Mouse (Mus musculus): ENCODE results near the gene Olfr433.
"Not testable (repeated sequence)": the region's sequence is repeated elsewhere in the genome, so short reads cannot be mapped to it uniquely, and the experiment has no call there.

The Olfr433 gene

DNA sequence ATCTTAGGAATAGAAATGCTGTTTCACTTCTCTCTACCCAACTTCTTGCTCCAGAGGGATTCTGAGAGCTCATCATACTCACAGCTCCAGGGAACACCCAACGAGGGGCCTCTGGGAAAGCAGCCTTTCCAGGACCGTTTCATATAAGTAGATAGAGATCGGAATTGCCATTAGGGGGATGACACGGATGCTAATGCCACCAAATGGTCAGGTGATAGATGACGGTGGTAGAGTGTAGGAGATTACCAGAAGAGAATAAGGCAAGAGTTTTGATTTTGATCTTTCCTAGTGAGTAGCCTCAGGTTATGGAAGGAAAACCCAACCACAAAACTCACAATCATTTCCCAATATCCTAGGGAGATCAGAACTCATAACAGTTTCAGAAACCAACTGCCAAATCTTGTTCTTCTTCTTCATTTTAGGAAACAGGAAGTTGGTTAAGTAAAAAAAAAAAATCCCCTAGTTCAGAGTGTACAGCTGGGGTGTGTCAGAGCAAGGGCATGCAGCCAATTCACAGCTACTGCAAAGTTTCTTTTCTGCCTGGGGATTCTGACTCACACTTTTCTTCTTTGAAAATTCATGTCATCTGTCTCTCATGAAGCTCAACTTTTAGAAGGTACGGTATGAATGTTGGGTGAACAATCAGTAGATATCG, at the start of gene Olfr433:
Gene Olfr433 (plus strand): TSS at position 183 of the 655 bp plus-strand sequence.
- DNase-seq (ENCODE audit: low spot score in 2 of 2), result peak in 1 of 2 experiments; percentile 6

DNA sequence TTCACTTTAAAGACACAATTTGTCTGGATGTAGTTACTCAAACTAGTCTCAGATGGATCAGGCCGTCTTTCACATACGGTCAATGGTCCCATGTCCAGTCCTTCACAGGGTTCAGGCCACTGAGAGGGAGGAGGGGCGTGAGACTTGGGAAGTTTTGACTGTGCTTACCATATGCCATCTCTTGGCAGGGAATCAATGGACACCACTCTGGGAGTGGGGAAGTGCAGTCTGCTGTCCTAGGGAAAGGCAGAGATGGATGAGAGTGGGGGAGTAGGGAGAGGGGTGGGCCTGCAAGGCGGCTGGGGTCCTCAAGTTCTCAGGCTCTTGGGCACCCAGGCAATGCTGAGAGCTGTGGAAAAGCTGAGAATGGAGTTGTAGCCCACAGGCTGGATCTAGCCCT, 45.5 kb upstream of the Olfr433 start:
- DNase-seq (ENCODE audit: low spot score in 2 of 2), result no peak

DNA sequence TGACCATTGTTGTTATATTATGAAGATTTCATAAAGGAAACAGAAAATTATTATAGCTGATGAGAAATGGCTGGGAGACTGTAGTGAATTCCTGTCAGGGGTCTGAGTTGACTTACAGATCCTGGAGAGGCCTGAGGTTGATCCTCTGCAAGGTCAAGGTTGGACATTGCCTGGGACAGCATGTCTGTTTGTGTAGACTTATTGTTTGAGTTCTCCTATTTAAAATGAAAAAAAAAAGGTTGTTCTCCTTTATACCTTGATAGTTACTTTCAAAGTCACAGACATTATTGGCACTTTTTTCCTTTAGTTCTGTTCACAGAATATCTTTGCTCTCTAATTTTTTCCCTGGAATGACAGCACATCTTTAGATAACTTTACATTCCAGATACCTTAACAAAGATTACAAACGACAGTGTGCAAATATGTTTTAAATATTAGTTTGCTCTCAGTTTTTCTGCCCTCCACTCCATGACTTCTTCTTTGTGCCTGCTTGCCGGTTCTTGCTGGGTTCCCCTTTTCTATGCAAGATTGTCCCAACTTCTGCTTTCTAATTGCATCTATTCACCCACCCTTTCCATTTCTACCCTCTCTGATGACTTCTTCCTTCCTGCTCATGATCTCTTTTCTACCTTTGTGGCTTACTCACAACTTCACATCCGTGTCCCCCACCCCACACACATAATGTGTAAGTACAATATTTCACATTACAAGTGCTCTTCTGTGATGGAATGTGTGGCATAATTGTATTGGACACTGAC, 36.0 kb upstream of the Olfr433 start:
- DNase-seq (ENCODE audit: low spot score in 2 of 2), result not testable (repeated sequence)

DNA sequence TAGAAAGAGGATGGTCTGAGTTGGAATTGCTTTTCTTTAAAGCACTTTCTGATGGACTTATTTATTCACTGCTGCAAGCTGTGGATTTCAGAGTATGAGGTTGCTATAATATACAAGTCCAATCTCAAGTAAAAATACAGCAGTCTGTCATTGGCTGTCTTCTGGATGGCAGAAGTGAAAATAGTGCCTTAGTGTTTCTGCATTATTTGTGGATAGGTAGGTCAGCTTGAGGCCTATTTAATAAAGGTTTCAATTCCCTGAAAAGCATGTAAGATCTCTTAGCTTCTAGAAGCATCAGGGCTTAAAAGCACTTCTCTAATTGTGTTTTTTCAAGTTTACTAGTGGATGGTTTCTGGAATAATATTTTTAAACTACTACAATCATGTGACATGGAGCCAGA, 33.5 kb upstream of the Olfr433 start:
- not testable (repeated sequence) for DNase-seq (ENCODE audit: low spot score in 2 of 2)

DNA sequence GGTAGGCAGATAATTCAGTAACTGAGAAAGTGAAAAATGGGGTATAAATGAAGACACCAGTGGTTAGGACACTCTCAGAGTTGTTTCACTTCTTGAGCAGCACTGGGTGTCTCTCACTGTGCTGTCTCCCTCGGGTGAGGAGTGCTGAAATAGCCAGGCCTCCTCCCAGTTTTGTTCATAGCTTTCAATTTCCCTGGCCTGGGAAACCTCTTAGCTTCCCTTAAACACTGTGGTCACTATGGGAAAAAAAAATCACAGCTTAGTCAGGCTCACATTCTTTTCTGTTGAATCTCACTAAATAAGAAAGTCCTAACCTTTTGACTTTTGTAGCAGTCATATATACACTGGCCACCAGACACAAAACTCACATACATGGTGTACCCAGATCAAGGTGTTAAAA, 8.8 kb upstream of the Olfr433 start, which contains the start of gene Ifi205:
Gene Ifi205 (minus strand): TSS at position 113 of the 400 bp plus-strand sequence.
- no peak for DNase-seq (ENCODE audit: low spot score in 2 of 2)

DNA sequence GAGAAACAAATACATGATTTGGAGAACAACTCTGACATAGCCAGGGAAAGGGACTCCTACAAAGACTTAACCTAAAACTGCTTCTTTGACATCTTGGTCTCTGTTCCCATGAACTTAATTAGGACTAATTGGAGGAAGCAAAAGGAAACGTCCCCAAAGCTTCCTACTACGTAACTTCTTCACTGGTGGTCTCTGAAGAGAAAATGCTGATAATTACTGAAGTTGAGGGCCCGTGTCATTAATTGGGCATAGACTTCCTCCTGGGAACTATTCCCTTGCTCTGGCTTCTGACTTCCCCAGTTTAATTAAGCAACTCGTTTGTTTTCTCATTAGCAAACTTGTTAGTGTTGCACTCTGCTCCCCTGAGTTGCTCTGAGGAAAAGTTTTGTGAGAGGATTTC, 4.7 kb upstream of the Olfr433 start:
- DNase-seq (ENCODE audit: low spot score in 2 of 2), result no peak

DNA sequence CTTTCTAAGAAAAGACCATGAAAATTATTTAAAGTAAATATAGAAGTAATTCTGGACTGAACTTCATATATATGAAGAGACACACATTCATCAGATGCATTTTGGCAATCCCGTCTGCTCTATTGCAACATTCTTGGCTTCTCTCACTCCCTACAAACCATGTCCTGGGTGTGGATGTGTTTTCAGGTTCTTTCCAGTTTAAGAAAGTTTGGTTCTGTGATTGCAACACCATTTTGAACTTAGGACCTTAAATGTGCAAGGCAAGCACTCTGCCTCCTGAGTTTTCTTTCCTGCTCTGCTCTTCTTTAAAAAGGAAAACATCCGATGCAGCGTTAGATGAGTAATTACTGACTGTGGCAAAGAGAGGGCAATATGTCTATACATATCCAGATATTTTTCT, 2.0 kb upstream of the Olfr433 start:
- no peak for DNase-seq (ENCODE audit: low spot score in 2 of 2)

DNA sequence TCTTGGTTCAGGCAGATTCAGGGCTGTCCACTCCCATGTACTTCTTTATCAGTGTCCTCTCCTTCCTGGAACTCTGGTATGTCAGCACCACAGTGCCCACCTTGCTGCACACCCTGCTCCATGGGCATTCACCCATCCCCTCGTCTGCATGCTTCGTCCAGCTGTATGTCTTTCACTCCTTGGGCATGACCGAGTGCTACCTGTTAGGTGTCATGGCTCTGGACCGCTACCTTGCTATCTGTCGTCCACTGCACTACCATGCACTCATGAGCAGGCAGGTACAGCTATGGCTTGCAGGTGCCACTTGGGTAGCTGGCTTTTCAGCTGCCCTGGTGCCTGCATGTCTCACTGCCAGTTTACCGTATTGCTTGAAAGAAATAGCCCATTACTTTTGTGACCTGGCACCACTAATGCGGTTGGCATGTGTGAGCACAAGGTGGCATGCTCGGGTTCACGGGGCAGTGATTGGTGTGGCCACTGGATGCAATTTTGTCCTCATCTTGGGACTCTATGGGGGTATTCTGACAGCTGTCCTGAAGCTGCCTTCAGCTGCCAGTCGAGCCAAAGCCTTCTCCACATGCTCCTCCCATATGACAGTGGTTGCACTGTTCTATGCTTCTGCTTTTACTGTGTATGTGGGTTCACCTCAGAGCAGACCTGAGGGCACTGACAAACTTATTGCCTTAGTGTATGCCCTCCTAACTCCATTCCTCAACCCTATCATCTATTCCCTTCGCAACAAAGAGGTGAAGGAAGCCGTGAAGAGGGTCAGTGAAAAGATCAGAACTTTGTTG, 1.8 kb downstream of the Olfr433 start:
- not testable (repeated sequence) for DNase-seq (ENCODE audit: low spot score in 2 of 2)

DNA sequence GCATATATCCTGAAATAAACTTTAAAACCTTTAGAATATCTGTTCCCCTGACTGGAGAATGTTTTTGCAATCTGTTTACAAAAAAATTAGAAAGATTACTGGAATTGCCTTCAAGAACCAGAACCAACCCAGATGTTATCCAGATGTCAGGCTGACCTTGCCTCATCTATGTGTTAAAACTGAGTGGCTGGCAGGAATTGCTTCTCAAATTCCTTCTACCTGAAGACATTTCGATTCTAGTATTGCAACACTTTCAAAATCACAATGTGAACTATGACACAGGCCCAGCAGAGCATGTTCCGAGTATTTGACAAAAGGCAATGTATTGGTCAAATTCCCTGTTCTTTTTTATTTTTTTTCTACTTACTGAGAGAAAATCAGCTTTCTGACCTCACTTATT, 3.9 kb downstream of the Olfr433 start:
- no peak for DNase-seq (ENCODE audit: low spot score in 2 of 2)

DNA sequence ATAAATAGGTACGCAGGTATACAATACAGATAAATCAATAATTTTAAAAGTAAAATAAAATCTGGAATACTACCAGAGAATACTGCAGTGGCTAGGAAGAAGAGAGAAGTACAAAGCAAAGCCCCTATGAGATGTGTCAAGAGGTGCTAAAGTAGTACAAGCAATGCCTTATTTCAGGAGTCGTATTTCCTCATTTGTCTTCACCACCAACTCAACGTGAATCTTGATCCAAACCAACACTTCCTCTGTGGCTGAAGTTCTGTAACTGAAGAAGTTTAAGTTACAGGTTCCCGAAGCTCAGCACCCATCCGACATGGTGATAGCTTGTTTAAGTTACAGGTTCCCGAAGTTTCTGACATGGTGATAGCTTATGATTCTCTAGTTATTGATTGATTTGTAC, 7.7 kb downstream of the Olfr433 start:
- not testable (repeated sequence) for DNase-seq (ENCODE audit: low spot score in 2 of 2)

DNA sequence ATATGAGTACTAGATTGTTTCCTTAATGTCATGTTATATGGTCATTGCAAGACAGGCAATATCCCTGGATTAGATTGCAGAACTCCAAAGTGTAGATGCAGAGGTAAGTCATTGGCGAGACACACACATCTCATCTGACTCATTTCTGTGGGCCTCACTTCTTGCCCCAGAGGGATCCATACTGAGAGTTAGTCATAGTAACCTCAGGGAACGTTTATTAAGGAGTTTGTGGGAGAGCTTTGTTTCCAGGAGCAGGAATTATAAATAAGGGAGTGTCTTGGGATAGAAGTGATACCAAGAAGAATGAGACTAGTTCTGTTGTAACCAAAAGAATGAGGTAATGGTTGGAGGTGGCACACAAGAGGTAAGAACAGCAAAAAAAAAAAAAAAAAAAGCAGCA, 8.4 kb downstream of the Olfr433 start, which contains the start of gene Olfr432:
Gene Olfr432 (plus strand): TSS at position 313 of the 400 bp plus-strand sequence.
- no peak for DNase-seq (ENCODE audit: low spot score in 2 of 2)

DNA sequence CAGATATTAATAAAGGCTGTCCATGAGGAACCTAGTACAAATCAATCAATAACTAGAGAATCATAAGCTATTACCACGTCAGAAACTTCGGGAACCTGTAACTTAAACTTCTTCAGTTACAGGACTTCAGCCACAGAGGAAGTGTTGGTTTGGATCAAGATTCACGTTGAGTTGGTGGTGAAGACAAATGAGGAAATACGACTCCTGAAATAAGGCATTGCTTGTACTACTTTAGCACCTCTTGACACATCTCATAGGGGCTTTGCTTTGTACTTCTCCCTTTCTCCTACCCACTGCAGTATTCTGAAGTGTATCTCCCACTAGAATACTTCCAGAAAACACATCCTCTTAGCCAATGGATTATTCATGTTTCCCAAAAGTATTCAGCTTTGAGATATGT, 8.9 kb downstream of the Olfr433 start:
- DNase-seq (ENCODE audit: low spot score in 2 of 2), result not testable (repeated sequence)

DNA sequence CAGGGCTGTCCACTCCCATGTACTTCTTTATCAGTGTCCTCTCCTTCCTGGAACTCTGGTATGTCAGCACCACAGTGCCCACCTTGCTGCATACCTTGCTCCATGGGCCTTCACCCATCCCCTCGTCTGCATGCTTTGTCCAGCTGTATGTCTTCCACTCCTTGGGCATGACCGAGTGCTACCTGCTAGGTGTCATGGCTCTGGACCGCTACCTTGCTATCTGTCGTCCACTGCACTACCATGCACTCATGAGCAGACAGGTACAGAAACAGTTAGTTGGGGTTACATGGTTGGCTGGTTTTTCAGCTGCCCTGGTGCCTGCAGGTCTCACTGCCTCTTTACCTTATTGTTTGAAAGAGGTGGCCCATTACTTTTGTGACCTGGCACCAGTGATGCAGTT, 10.0 kb downstream of the Olfr433 start:
- no peak for DNase-seq (ENCODE audit: low spot score in 2 of 2)

DNA sequence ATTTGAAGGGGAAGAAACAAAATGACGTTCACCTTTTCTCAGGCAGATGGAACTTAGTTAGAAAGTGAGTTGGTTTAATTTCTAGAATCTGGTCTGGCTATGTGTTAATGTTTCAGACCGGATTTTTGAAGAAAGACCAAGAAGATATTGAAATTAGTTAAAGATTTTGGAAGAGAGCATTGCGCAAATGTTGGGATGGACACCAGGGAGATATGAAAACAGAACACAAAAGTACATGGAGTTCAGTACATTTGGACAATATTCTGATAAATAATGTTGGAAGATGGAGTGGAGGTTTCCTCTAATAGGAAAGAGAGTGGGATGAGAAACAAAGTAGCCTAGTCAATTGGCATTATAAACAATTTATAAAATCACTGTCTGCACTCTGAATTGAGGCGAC, 11.0 kb downstream of the Olfr433 start:
- DNase-seq (ENCODE audit: low spot score in 2 of 2), result no peak

DNA sequence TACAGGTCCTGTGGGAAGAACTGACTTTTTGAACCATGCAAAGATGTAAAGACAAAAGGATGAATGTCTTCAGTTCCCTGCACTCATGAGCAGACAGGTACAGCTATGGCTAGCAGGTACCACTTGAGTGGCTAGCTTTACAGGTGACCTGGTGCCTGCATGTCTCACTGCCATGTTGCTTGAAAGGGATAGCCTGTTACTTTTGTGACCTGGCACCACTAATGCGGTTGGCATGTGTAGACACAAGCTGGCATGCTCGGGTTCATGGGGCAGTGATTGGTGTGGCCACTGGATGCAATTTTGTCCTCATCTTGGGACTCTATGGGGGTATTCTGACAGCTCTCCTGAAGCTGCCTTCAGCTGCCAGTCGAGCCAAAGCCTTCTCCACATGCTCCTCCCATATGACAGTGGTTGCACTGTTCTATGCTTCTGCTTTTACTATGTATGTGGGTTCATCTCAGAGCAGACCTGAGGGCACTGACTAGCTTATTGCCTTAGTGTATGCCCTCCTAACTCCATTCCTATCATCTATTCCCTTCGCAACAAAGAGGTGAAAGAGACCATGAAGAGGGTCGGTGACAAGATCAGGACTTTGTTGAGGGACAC, 11.5 kb downstream of the Olfr433 start:
- no peak for DNase-seq (ENCODE audit: low spot score in 2 of 2)

DNA sequence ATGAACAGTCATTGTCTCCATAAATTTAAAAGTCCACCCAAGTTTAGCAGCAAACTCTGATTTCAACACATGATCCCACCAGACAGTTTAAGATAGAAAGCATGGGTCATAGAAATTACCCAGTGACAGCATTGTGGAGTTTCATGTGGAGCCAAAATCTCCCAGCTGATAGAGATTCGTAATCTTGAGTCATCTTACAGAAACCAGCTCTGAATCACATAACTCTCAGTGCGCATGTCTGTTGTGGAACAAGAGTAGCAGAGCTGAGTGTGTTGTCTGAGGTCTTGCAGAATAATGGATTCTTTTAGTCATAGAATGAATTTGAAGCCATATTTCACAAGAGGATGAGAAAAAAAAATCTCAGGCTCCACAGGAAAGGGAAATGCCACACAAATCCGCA, 12.5 kb downstream of the Olfr433 start:
- DNase-seq (ENCODE audit: low spot score in 2 of 2), result no peak

DNA sequence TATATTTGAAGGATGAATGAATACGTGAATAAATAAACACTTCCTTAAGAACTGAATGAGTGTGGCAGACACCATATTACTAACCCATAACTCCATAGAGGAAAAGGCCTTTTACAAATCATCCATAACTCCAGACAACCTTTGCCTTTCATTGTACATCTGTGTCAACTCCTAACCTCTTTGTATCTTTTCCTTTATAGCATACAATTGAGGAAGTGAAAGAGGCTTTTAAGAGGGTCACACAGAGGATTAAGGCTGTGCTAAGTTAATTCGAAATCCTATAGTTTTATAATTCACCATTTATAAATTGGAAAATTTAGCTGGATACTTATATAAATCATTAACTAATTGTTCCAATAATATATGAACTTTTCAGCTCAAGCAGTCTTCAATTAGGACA, 14.7 kb downstream of the Olfr433 start:
- DNase-seq (ENCODE audit: low spot score in 2 of 2), result no peak

DNA sequence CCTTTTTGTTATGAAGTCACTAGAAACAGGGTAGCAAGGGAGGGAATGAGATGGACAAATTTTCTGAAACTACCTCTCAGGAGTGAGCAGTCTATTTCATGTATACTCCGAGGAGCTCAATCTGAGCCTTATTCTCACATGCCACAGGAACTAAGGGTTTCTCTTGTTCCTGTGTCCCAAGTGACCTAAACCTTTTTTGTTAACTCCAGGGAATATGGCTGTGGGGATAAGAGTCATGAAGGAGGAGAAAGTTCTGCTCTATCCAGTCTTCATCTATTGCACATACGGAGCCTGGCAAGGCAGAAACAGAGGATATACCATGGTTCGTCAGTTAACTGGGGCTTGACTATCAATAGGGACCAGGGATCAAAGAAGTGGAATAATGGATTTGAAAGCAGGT, 25.8 kb downstream of the Olfr433 start, which contains the start of gene Olfr430:
Gene Olfr430 (plus strand): TSS at position 301 of the 400 bp plus-strand sequence.
- no peak for DNase-seq (ENCODE audit: low spot score in 2 of 2)

DNA sequence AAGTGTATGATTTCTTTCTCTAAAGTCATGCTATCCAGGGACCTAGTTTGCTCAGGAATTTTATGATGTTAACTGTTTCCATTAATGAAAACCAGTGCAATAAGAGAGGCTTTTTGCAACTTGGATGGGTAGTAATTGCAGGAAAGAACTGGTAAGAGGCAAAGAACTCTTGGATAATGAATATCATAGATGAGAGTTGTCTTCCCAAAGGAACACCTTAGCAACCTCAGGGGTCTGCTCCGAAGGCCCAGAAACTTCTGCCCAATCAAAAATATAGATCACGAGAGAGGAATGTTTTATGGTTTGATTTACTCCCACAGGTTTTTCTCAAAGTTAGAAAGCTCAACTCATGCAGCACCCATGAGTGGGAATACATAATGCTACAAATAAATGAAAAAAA, 43.5 kb downstream of the Olfr433 start, which contains the start of gene Olfr429:
Gene Olfr429 (plus strand): TSS at position 301 of the 400 bp plus-strand sequence.
- DNase-seq (ENCODE audit: low spot score in 2 of 2), result no peak
